ENCODE assay signal across 31 mouse cellular contexts in genomic region chr8:114004436-114004835, GRCm38 (mm10).
"Had no signal": no experiment of that assay in that cellular context is flagged by ENCODE, and none has a peak within 500 bp of the region (broad histone marks: within the 10 kb centered on the region; RNA-seq: fewer than 3 reads in every experiment).

No protein-coding gene starts in this region.

- ATAC-seq: liver, embryonic 12.5 days; liver, postnatal 0 days; lung, postnatal 0 days; midbrain, embryonic 13.5 days; midbrain, embryonic 15.5 days; midbrain, embryonic 16.5 days had no signal

- H3K9ac ChIP-seq: limb, embryonic 12.5 days; limb, embryonic 13.5 days; limb, embryonic 15.5 days; liver, embryonic 12.5 days; liver, embryonic 13.5 days; liver, embryonic 14.5 days; liver, embryonic 15.5 days; liver, postnatal 0 days; lung, embryonic 14.5 days; lung, embryonic 15.5 days; midbrain, embryonic 12.5 days; midbrain, embryonic 13.5 days; midbrain, embryonic 15.5 days had no signal

- H3K27ac ChIP-seq: left cerebral cortex, adult 2 months; limb, embryonic 12.5 days; limb, embryonic 13.5 days; limb, embryonic 15.5 days; liver, embryonic 12.5 days; liver, embryonic 13.5 days; liver, embryonic 14.5 days; liver, embryonic 15.5 days; lung, embryonic 15.5 days; macrophage; midbrain, embryonic 10.5 days; midbrain, embryonic 12.5 days; midbrain, embryonic 13.5 days; midbrain, embryonic 15.5 days had no signal

- H3K4me2 ChIP-seq: limb, embryonic 12.5 days; limb, embryonic 13.5 days; limb, embryonic 15.5 days; liver, embryonic 11.5 days; liver, embryonic 12.5 days; liver, embryonic 13.5 days; liver, embryonic 15.5 days; lung, embryonic 14.5 days; lung, embryonic 15.5 days; midbrain, embryonic 11.5 days; midbrain, embryonic 12.5 days; midbrain, embryonic 13.5 days; midbrain, embryonic 15.5 days had no signal

- DNase-seq: left cerebral cortex, postnatal 4 days; liver; liver, embryonic 13.5 days; liver, postnatal 0 days; lung, adult 18-20 months; lung, adult 2 months; lung, embryonic 14.5 days; lung, postnatal 10 days; lung, postnatal 14 days; lung, postnatal 36 days; lung, postnatal 4 days; midbrain, embryonic 14.5 days had no signal

- H3K27me3 ChIP-seq: limb, embryonic 12.5 days; limb, embryonic 15.5 days; liver, embryonic 12.5 days; liver, embryonic 13.5 days; liver, embryonic 15.5 days; lung, embryonic 15.5 days; megakaryocyte, embryonic 14.5 days; midbrain, embryonic 12.5 days; midbrain, embryonic 13.5 days; midbrain, embryonic 15.5 days had no signal

- H3K9me3 ChIP-seq: limb, embryonic 12.5 days; limb, embryonic 13.5 days; limb, embryonic 15.5 days; liver, embryonic 12.5 days; liver, embryonic 13.5 days; liver, embryonic 15.5 days; lung, embryonic 15.5 days; midbrain, embryonic 10.5 days; midbrain, embryonic 12.5 days; midbrain, embryonic 13.5 days; midbrain, embryonic 15.5 days had no signal

- H3K4me1 ChIP-seq: limb, embryonic 12.5 days; liver, embryonic 12.5 days; liver, embryonic 13.5 days; liver, embryonic 15.5 days; lung, embryonic 15.5 days; megakaryocyte, embryonic 14.5 days; midbrain, embryonic 10.5 days; midbrain, embryonic 12.5 days; midbrain, embryonic 13.5 days; midbrain, embryonic 15.5 days had no signal

- H3K36me3 ChIP-seq: limb, embryonic 12.5 days; limb, embryonic 13.5 days; limb, embryonic 15.5 days; liver, embryonic 12.5 days; liver, embryonic 13.5 days; liver, embryonic 15.5 days; lung, embryonic 15.5 days; midbrain, embryonic 10.5 days; midbrain, embryonic 12.5 days; midbrain, embryonic 13.5 days; midbrain, embryonic 15.5 days had no signal

- H3K4me3 ChIP-seq: left cerebral cortex, adult 2 months; limb, embryonic 12.5 days; limb, embryonic 13.5 days; limb, embryonic 15.5 days; liver, embryonic 12.5 days; liver, embryonic 13.5 days; liver, embryonic 15.5 days; lung, embryonic 15.5 days; megakaryocyte, embryonic 14.5 days; midbrain, embryonic 10.5 days; midbrain, embryonic 12.5 days; midbrain, embryonic 13.5 days; midbrain, embryonic 15.5 days; myocyte had no signal
